Mouse (Mus musculus) neural tube, embryonic 13.5 days (tissue): Measurements from ENCODE around the gene Gm49322. TPM values are rescaled to one million over a fixed set of nuclear protein-coding genes. Genes with fewer than 3 reads are reported as not detected.

ENCODE experiments used
- ATAC-seq: fragments of 200-750 bp; cut with Nextera tagmentation; 2 replicates; pipeline ENCODE4 v1.8.0; 2017; ENCODE audit warnings: low read depth, mild to moderate bottlenecking, moderate TSS enrichment, moderate library complexity
- H3K27ac ChIP-seq: fragments of 300-500 bp; sonication (generic); replicated peaks from 2 replicates; pipeline ENCODE4 v1.5.1; 2015; ENCODE audit warnings: moderate library complexity, mild to moderate bottlenecking, inconsistent platforms
- H3K27me3 ChIP-seq: fragments of 300-500 bp; sonication (generic); 2 replicates; pipeline ENCODE4 v1.6.1; 2015; ENCODE audit warnings: mild to moderate bottlenecking, inconsistent platforms
- H3K36me3 ChIP-seq: fragments of 300-500 bp; sonication (generic); 2 replicates; pipeline ENCODE4 v1.6.1; 2015; ENCODE audit warnings: mild to moderate bottlenecking, inconsistent platforms
- H3K4me1 ChIP-seq: fragments of 300-500 bp; sonication (generic); replicated peaks from 2 replicates; pipeline ENCODE4 v1.6.1; 2015; ENCODE audit warnings: inconsistent platforms
- H3K4me2 ChIP-seq: fragments of 300-500 bp; sonication (generic); 2 replicates; pipeline ENCODE4 v1.6.1; 2015; ENCODE audit warnings: inconsistent platforms, mild to moderate bottlenecking, moderate library complexity
- H3K4me3 ChIP-seq: fragments of 300-500 bp; sonication (generic); 2 replicates; pipeline ENCODE4 v1.5.1; 2015; ENCODE audit warnings: mild to moderate bottlenecking, inconsistent platforms
- H3K9ac ChIP-seq: fragments of 300-500 bp; sonication (generic); 2 replicates; pipeline ENCODE4 v1.6.1; 2015; ENCODE audit warnings: moderate library complexity, mild to moderate bottlenecking, inconsistent platforms
- H3K9me3 ChIP-seq: fragments of 300-500 bp; sonication (generic); 2 replicates; pipeline ENCODE4 v1.6.1; 2016; ENCODE audit warnings: inconsistent platforms
- WGBS: fragments of 180-500 bp; shearing (Covaris S2); methylation state at CpG from one replicate; pipeline ENCODE4 v1.1.7; 2015; 5-methylcytosine and 5-hydroxymethylcytosine counted together
- polyA plus RNA-seq: library from polyadenylated mRNA; unstranded; fragments of >200 nt; fragmentation: Nextera tagmentation; extraction: Ambion mirVana; gene quantifications from 2 replicates; pipeline ENCODE4 v1.2.1, GENCODE M21; 2015

Gene Gm49322
- polyA plus RNA-seq, 1 experiment from 2014 or later: 2.8 TPM

DNA sequence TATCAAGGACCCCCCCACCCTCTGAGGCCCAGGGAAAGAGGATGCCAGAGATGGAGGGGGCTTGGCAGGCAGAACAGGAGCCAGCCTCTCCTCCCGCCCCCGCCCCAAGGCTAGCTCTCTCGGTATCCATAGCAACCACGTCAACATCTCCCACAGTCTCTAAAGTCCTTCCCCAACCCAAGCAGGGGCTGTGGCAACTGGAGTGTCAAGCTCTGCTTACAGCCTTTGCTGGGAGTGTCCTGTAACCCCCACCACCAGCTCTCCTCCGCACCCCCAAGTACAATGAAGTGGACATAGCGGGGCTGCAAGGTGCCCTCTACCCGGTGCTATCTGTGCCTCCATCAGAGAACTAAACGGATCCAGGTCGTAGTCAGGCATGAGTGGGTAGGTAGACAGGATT lies 31.9 kb upstream of the Gm49322 start:
- peaks cover 87% of the 10 kb centered on the region for H3K4me1 ChIP-seq
- 0 out of 2 replicates have a peak overlapping the region, but pooled peaks have one; percentile 14 for H3K4me2 ChIP-seq
- H3K27me3 ChIP-seq: no peaks in the 10 kb centered on the region
- WGBS: 58% methylated on average over 9 of the region's 9 CpGs
- no peaks in the 10 kb centered on the region for H3K9me3 ChIP-seq
- no peak for ATAC-seq
- H3K9ac ChIP-seq: peak overlapping the region; percentile 45
- H3K36me3 ChIP-seq: no peaks in the 10 kb centered on the region
- no peak overlapping the region for H3K4me3 ChIP-seq
- H3K27ac ChIP-seq: no peak overlapping the region

DNA sequence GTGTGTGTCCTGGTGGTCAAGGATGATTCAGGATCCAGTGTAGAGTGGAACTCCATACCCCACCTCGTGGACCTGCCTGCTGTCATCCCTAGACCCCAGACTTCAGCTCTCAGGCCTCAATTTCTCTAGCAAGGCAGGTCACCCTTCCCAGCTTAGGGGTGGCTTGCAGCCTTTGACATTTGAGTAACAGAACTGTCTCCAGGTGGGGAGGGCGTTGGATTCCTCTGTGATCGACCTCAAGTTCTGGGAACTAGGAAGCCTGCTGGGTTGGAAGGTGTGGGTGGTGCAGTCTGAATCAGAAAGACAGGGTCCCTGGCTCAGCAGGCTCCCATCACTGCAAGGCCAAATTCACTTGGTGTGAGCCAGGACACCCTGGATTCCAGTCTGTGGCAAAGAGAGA lies 30.9 kb upstream of the Gm49322 start:
- Histone ChIP-seq H3K9ac (peak overlapping the region; percentile 39; the same call in 1 of the 2 replicates), H3K36me3 (no peaks in the 10 kb centered on the region), H3K27ac (no peak overlapping the region), H3K4me1 (peaks cover 82% of the 10 kb centered on the region), H3K9me3 (no peaks in the 10 kb centered on the region), H3K27me3 (no peaks in the 10 kb centered on the region), H3K4me2 (peak overlapping the region; percentile 91), H3K4me3 (0 out of 2 replicates have a peak overlapping the region, but pooled peaks have one; percentile 63)
- 79% methylated on average over 3 of the region's 3 CpGs for WGBS
- ATAC-seq: no peak

DNA sequence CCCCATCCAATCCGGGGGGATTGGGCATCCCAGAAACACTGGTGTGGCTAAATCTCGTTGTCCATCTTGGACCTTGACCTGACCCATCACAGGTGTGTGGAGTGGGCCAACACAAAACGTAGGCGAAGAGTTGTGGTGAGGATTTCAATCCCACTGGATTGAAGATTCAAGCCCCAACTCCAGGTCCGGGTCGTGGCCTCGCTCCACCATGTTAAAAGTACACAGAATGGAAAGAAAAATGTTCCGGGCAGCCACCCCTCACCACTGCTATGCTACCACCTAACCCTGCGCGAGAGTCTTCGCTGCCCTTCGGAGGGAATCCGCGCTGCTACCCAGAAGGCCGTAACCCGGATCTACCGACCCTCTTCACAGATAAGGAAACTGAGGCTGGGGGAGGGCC lies 29.9 kb upstream of the Gm49322 start:
- Histone ChIP-seq H3K27ac (no peak overlapping the region), H3K4me2 (peak overlapping the region; percentile 91), H3K9ac (peak overlapping the region; percentile 89), H3K27me3 (no peaks in the 10 kb centered on the region), H3K4me1 (peaks cover 72% of the 10 kb centered on the region), H3K36me3 (no peaks in the 10 kb centered on the region), H3K4me3 (peak overlapping the region; percentile 63), H3K9me3 (no peaks in the 10 kb centered on the region)
- WGBS: 15% methylated on average over 17 of the region's 17 CpGs
- ATAC-seq: no peak

DNA sequence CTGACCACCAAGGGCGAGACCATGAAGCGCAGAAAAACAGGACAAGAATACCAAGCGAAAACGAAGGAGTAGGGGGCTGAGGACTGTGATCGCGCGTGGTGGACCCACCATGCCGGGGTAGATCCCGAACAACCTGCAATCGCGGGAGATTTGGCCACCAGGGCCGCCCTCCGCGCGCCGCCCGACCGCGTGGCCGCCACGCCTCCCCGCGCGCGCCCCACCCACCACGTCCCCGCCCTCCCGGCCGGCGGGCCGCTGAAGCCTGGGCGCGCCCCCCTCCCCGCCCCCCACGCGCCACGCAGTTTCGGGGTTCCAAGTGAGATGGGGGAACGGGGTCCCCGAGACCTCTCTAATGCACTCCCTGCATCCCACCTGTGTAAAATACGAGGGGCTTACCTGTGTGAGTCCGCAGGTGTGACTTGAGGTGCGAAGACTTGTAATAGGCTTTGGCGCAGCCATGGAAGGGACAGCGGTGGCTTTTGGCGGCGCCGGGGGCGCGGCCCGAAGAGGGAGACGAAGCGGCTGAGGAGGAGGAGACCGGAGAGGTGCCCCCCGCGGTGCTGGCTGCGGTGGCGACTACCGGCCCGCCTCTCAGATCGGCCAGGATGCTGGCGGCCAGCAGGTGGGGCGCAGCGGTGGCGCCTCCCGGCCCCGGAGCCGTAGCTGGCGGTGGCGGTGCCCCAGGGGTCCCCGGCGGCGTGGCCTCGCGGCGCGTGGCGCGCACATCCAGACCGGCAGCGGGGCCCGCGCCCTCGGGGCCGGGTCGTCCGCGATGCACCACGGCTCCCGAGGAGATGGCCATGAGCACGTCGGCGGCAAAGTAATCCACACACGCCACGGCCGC lies 29.2 kb upstream of the Gm49322 start:
- ATAC-seq: peak; percentile 6
- H3K27ac ChIP-seq: peak overlapping the region; percentile 87
- peaks cover 65% of the 10 kb centered on the region for H3K4me1 ChIP-seq
- peak overlapping the region; percentile 63 for H3K4me3 ChIP-seq
- H3K27me3 ChIP-seq: no peaks in the 10 kb centered on the region
- H3K9me3 ChIP-seq: no peaks in the 10 kb centered on the region
- peaks cover 6% of the 10 kb centered on the region; the same call in 1 of the 2 replicates for H3K36me3 ChIP-seq
- 1% methylated on average over 91 of the region's 96 CpGs for WGBS
- H3K4me2 ChIP-seq: peak overlapping the region; percentile 91
- peak overlapping the region; percentile 89 for H3K9ac ChIP-seq

DNA sequence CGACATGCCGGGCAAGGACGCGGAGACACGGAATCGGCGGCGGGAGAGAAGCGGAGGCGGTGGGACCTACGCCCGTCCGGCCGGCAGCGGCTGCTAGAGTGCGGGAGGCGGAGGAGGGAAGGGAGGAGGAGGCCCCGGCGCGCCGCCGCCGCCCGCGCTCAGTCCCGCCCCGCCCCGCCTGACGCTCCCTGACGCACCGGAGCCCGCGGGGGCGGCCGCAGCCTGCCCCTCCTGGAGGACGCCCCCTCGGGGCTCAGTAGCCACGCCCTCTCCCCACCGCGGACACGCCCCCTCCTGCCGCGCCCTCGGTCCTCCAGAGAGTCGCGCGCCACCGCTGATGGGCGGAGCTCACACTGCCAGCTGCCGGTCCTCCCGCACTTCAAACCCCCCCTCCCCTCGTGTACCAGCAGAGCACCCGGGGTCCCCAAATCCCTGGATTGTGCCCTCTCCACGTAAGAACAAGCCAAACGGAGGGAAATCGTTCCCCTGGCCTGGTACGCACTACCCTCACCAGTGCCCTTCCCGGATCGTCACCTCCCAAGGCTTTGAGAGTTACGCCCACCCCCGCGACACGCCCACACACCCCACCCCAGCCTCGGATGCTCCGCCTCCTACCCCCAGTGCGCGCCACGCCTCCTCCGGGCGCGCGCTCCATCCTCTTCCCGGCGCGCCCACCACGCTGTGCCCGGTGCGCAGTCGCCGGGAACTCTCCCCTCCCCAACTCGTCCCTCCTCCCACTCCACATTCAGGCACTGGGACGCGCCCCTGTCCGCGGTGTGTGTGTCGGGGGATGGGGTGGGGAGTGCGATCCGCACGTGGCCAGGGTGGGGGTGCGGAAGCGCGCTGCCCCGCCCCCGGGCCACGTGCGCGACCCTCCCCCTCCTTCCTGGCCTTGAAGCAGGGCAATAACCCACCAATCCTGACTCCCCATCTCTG lies 28.4 kb upstream of the Gm49322 start, which contains the start of gene Klf16:
Gene Klf16 (minus strand): TSS at position 127 of the 936 bp plus-strand sequence.
- peak within 1 kb of the TSS; percentile 91 for H3K4me2 ChIP-seq
- H3K27me3 ChIP-seq: no peaks in the 10 kb centered on the region
- peaks cover 10% of the 10 kb centered on the region; the same call in 1 of the 2 replicates for H3K36me3 ChIP-seq
- peak within 1 kb of the TSS; percentile 87 for H3K27ac ChIP-seq
- peak within 1 kb of the TSS; percentile 63 for H3K4me3 ChIP-seq
- H3K9ac ChIP-seq: peak within 1 kb of the TSS; percentile 89
- no peaks in the 10 kb centered on the region for H3K9me3 ChIP-seq
- ATAC-seq: peak; percentile 81
- peaks cover 57% of the 10 kb centered on the region for H3K4me1 ChIP-seq
- WGBS: 1% methylated on average over 83 of the region's 97 CpGs

DNA sequence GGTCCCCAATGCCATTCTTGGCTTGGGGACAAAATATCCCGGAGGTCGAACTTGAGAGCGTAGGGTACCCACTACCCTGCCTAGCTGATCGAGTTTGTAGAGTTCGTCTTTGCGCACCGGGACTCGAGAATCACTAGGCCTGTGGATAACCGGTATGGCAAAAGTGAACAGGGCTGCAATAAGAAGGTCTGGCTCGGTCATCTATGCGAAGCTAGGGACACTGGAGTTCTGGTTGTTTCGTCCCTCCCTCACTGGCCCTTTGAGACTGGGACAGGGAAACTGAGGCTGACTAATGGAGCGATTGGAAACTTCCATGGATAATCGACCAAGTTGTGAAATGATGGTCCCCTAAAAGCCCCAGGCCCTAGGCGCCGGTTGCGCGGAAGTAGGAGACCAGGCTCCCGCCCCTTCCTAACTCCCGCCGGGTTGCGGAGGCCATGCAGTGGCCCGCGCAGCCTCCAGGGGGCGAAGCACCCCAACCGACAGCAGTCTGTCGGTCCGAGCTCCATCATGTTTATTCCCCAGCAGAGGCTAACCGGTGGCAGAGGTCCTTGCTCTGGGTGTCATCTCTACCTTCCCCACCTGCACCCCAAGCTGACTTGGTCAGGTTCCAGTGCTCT lies 27.6 kb upstream of the Gm49322 start:
- Histone ChIP-seq H3K9me3 (no peaks in the 10 kb centered on the region), H3K27ac (peak overlapping the region; percentile 87), H3K27me3 (no peaks in the 10 kb centered on the region), H3K4me3 (peak overlapping the region; percentile 63), H3K9ac (peak overlapping the region; percentile 89), H3K4me2 (peak overlapping the region; percentile 91), H3K36me3 (peaks cover 12% of the 10 kb centered on the region), H3K4me1 (peaks cover 50% of the 10 kb centered on the region)
- WGBS: 0% methylated on average over 29 of the region's 29 CpGs
- peak; percentile 11; the same call in 1 of the 2 replicates for ATAC-seq

DNA sequence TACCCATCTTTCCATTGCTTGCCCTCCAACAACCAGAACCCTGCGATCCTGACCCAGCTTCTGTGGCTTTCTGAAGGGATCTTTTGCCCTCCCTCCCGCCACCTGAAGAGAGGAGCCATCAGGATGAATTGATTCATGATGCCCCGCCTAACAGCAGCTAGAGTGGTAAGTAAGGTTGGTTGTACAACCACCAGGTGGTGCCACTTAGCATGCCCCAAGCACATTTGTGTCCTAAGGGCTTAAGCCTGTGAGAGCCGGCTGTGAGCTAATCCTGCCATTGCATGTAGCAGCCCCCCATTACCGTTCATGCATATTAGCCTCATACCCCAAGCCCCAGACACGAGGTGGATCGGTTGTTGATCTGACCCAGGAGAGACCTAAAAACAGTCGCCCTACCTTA lies 26.9 kb upstream of the Gm49322 start:
- peak overlapping the region; percentile 91 for H3K4me2 ChIP-seq
- H3K9me3 ChIP-seq: no peaks in the 10 kb centered on the region
- peak overlapping the region; percentile 87 for H3K27ac ChIP-seq
- peak overlapping the region; percentile 63 for H3K4me3 ChIP-seq
- H3K9ac ChIP-seq: 0 out of 2 replicates have a peak overlapping the region, but pooled peaks have one; percentile 89
- no peaks in the 10 kb centered on the region for H3K27me3 ChIP-seq
- peaks cover 43% of the 10 kb centered on the region for H3K4me1 ChIP-seq
- WGBS: 7% methylated on average over 8 of the region's 8 CpGs
- no peak for ATAC-seq
- H3K36me3 ChIP-seq: peaks cover 19% of the 10 kb centered on the region

DNA sequence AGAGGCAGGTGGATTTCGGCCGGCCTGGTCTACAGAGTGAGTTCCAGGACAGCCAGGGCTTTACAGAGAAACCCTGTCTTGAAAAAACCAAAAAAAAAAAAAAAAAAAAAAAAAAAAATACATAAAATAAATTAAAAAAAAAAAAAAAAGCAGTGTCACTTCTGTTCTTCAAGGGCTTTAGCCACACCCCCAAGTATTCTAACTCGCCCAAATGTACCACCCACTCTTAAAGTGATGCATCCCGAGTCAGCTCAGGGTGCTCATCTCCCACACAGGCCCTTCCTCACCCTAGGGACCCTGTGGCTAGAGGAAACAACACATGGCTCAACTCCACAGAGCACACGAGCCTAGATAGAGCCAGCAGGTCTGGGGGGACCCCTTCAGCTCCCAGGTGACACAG lies 22.8 kb upstream of the Gm49322 start:
- Histone ChIP-seq H3K9me3 (no peaks in the 10 kb centered on the region), H3K4me1 (peaks cover 40% of the 10 kb centered on the region), H3K4me2 (no peak overlapping the region), H3K27ac (no peak overlapping the region), H3K36me3 (peaks cover 47% of the 10 kb centered on the region), H3K9ac (no peak overlapping the region), H3K4me3 (no peak overlapping the region), H3K27me3 (no peaks in the 10 kb centered on the region)
- WGBS: 77% methylated on average over 5 of the region's 5 CpGs
- ATAC-seq: no peak

DNA sequence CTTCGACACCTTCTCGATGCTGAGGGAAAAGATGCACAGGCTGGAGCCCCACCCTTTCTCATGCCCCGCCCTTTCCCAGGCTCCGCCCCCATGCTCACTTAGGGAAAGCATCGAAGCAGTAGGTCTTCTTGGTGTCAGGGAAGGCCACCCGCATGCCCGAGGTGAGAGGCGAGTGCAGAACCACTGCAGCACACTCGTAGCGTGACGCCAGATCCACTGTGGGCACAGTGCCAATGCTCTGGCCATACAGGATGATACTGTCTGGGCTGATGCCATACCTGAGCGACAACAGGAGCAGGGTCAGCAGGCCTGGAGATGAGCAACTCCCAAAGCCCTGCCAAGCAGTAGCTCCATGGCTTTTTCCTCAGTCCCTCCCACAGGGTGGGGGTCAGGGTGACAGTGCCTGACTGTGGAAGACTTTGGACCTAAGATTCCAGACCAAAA lies 21.8 kb upstream of the Gm49322 start:
- Histone ChIP-seq H3K27ac (no peak overlapping the region), H3K36me3 (peaks cover 47% of the 10 kb centered on the region), H3K9me3 (no peaks in the 10 kb centered on the region), H3K4me3 (no peak overlapping the region), H3K4me2 (no peak overlapping the region), H3K9ac (no peak overlapping the region), H3K4me1 (peaks cover 40% of the 10 kb centered on the region), H3K27me3 (no peaks in the 10 kb centered on the region)
- 62% methylated on average over 12 of the region's 12 CpGs for WGBS
- ATAC-seq: no peak

DNA sequence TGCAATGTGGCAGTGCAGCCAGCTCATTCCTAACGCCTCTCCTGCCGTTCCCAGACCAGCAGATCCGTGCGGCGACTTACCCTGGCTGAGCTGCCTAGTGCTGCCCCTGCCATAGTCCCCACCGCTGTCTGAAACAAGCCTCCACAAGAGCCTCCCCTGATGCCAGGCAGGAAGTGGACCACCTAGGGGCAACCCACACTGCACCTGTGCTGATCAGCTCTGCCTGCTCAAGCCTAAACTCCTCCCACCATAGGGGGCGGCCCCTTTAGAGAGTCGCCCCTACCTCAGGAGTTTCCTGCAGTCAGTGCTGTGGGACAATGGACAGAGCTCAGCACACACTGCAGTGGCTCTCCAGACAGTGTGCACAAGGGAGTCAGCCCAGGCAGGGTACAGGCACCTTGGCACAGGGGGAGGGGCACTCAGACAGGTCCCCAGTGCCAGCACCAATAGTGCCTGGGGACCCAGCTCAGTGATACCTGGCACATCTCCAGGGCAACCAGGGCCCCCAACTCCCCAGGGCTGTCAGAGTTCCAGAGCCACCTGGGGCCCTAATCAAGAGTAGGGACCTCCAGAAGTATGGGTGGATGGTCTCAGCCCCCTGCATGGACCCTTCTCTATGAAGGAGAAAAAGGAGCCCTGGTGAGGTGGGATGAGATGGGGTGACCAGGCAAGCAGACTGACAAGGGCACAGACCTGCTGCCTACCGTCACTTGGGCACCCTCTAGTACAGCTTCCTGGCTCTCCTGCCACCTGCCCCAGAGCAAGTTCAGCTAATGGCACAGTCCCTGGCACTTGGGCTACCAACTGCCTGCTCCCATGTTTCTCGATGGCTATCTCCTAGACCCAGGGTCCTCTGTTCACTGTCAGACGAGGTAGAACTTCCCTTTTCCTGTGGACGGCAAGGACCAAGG lies 20.9 kb upstream of the Gm49322 start:
- peak overlapping the region; percentile 11 for H3K4me2 ChIP-seq
- H3K9me3 ChIP-seq: no peaks in the 10 kb centered on the region
- no peak overlapping the region for H3K27ac ChIP-seq
- no peak for ATAC-seq
- peaks cover 47% of the 10 kb centered on the region for H3K36me3 ChIP-seq
- 77% methylated on average over 12 of the region's 12 CpGs for WGBS
- H3K4me1 ChIP-seq: peaks cover 45% of the 10 kb centered on the region
- H3K27me3 ChIP-seq: no peaks in the 10 kb centered on the region
- H3K4me3 ChIP-seq: no peak overlapping the region
- 0 out of 2 replicates have a peak overlapping the region, but pooled peaks have one; percentile 17 for H3K9ac ChIP-seq
